Mouse (Mus musculus) cerebellum, adult 2 months (tissue): Measurements from ENCODE around the gene Uqcrh.

Source experiments
- CTCF ChIP-seq: fragments of 200-500 bp; IDR thresholded peaks from 2 replicates; pipeline ENCODE4 v1.5.1; 2011; ENCODE audit warnings: low read depth, mild to moderate bottlenecking, control low read depth, low read length, moderate library complexity, borderline replicate concordance; ENCODE audit not compliant: insufficient read depth
- POLR2A ChIP-seq: fragments of 200-500 bp; IDR thresholded peaks from 2 replicates; pipeline ENCODE4 v1.6.1; 2011; ENCODE audit warnings: low read length, control low read depth, borderline replicate concordance; ENCODE audit not compliant: insufficient read depth

- TF ChIP-seq CTCF (no peak), POLR2A (no peak)
These were observed 27.2 kb downstream of the Uqcrh start for GRCm38 (mm10) chr4:116047681-116048080.
